Mouse (Mus musculus) limb, embryonic 13.5 days (tissue): ENCODE results near the gene Olfr417. TPM values are rescaled to one million over a fixed set of nuclear protein-coding genes. Genes with fewer than 3 reads are reported as not detected.
"Not testable (repeated sequence)": the region's sequence is repeated elsewhere in the genome, so short reads cannot be mapped to it uniquely, and the experiment has no call there.

ENCODE experiments used
- ATAC-seq: fragments of 200-750 bp; cut with Nextera tagmentation; 2 replicates; pipeline ENCODE4 v1.8.0; 2017; ENCODE audit warnings: low read depth, moderate number of reproducible peaks, moderate TSS enrichment; ENCODE audit not compliant: low FRiP score
- H3K27ac ChIP-seq: fragments of 300-500 bp; sonication (generic); 2 replicates; pipeline ENCODE4 v1.5.1; 2015; ENCODE audit warnings: inconsistent platforms, mild to moderate bottlenecking, moderate library complexity
- H3K27me3 ChIP-seq: fragments of 300-500 bp; sonication (generic); 2 replicates; pipeline ENCODE4 v1.6.1; 2015; ENCODE audit warnings: mild to moderate bottlenecking, inconsistent platforms
- H3K36me3 ChIP-seq: fragments of 300-500 bp; sonication (generic); 2 replicates; pipeline ENCODE4 v1.6.1; 2015; ENCODE audit warnings: inconsistent platforms, mild to moderate bottlenecking, moderate library complexity
- H3K4me1 ChIP-seq: fragments of 300-500 bp; sonication (generic); 2 replicates; pipeline ENCODE4 v1.6.1; 2015; ENCODE audit warnings: inconsistent platforms
- H3K4me2 ChIP-seq: fragments of 300-500 bp; sonication (generic); replicated peaks from 2 replicates; pipeline ENCODE4 v1.6.1; 2015; ENCODE audit warnings: inconsistent platforms, mild to moderate bottlenecking, moderate library complexity
- H3K4me3 ChIP-seq: fragments of 300-500 bp; sonication (generic); 2 replicates; pipeline ENCODE4 v1.5.1; 2015; ENCODE audit warnings: moderate library complexity, mild to moderate bottlenecking, inconsistent platforms
- H3K9ac ChIP-seq: fragments of 300-500 bp; sonication (generic); 2 replicates; pipeline ENCODE4 v1.6.1; 2015; ENCODE audit warnings: mild to moderate bottlenecking, inconsistent platforms
- H3K9me3 ChIP-seq: fragments of 300-500 bp; sonication (generic); 2 replicates; pipeline ENCODE4 v1.6.1; 2016; ENCODE audit warnings: inconsistent platforms
- WGBS: fragments of 180-500 bp; shearing (Covaris S2); methylation state at CpG from one replicate; pipeline ENCODE4 v1.1.7; 2015; 5-methylcytosine and 5-hydroxymethylcytosine counted together
- polyA plus RNA-seq: library from polyadenylated mRNA; unstranded; fragments of >200 nt; fragmentation: Nextera tagmentation; extraction: Ambion mirVana; gene quantifications from 2 replicates; pipeline ENCODE4 v1.2.1, GENCODE M21; 2015

The Olfr417 gene
- polyA plus RNA-seq: not detected in 2 replicates

DNA sequence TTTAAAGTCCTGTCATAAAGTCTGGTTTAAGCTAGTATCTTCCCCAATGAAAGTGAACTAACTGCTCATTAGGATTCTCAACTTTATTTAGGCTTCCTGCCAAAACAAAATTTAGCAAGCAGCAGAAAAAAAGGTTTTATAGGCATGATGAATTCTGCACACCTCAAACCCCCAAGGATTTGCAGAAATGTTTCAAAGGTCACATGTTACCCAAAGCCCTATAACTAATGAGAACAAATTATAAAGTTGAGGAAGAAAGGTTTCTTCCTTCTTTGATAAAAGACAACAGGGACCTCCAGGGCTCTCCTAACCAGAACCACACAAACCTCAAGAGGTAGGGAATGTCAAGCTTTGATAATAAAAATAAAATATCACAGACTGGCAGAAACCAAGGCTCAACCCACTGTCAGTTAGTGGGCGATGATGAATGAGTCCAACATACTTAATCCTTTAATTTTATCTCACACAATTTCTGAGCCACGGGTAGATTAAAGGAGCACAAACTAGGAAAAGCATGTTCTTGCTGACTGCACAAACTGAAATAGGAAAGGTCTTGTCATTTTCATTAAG lies at the start of gene Olfr417:
Gene Olfr417, plus strand, starts transcription at position 241 of the 570 bp plus-strand sequence.
- Histone ChIP-seq H3K27me3 (no peaks in the 10 kb centered on the region), H3K27ac (no peak within 1 kb of the TSS), H3K4me1 (no peaks in the 10 kb centered on the region), H3K4me2 (no peak within 1 kb of the TSS), H3K36me3 (no peaks in the 10 kb centered on the region), H3K9ac (no peak within 1 kb of the TSS), H3K9me3 (no peaks in the 10 kb centered on the region), H3K4me3 (no peak within 1 kb of the TSS)
- WGBS: 63% methylated on average over 2 of the region's 2 CpGs
- no peak for ATAC-seq

DNA sequence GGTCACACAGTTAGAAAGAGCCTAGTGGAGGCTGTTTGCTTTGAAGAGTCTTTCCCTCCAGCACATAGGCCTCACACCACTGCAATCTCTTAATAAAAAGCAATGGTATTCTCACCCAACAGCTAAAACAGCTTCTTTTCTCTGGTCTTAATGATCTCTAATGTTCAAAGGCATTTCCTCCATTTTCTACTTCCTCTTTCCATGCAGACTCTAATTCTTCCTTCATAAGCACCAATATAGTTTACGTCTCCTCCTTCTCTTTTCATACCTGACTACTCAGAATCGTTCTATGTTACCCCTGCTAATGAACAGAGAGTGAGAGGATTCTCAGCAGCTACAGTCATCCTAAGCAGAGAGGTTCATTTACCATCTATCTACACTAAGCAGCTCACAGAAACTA lies 47.6 kb upstream of the Olfr417 start:
- ATAC-seq: no peak
- no peak overlapping the region for H3K27ac ChIP-seq
- H3K4me1 ChIP-seq: no peaks in the 10 kb centered on the region
- H3K4me2 ChIP-seq: no peak overlapping the region
- no peak overlapping the region for H3K4me3 ChIP-seq
- no peak overlapping the region for H3K9ac ChIP-seq
- no peaks in the 10 kb centered on the region for H3K36me3 ChIP-seq
- no peaks in the 10 kb centered on the region for H3K9me3 ChIP-seq
- H3K27me3 ChIP-seq: no peaks in the 10 kb centered on the region
- WGBS: 74% methylated on average over 2 of the region's 2 CpGs

GRCm38 (mm10) chr1:174330218-174330617 lies 34.7 kb upstream of the Olfr417 start, which contains the start of gene Mptx1:
Mptx1 (plus strand) TSS chr1:174330518.
- no peak for ATAC-seq
- H3K27ac ChIP-seq: no peak within 1 kb of the TSS
- no peaks in the 10 kb centered on the region for H3K9me3 ChIP-seq
- H3K4me3 ChIP-seq: no peak within 1 kb of the TSS
- H3K27me3 ChIP-seq: no peaks in the 10 kb centered on the region
- no peak within 1 kb of the TSS for H3K9ac ChIP-seq
- no peak within 1 kb of the TSS for H3K4me2 ChIP-seq
- H3K4me1 ChIP-seq: no peaks in the 10 kb centered on the region
- H3K36me3 ChIP-seq: no peaks in the 10 kb centered on the region

- H3K4me3 ChIP-seq, ATAC-seq, H3K36me3 ChIP-seq, H3K9me3 ChIP-seq, H3K27me3 ChIP-seq, H3K9ac ChIP-seq, H3K4me2 ChIP-seq, H3K4me1 ChIP-seq, H3K27ac ChIP-seq: not testable (repeated sequence)
- WGBS: 78% methylated on average over 1 of the region's 1 CpGs
Measured at GRCm38 (mm10) chr1:174353636-174354035, 11.3 kb upstream of the Olfr417 start.

DNA sequence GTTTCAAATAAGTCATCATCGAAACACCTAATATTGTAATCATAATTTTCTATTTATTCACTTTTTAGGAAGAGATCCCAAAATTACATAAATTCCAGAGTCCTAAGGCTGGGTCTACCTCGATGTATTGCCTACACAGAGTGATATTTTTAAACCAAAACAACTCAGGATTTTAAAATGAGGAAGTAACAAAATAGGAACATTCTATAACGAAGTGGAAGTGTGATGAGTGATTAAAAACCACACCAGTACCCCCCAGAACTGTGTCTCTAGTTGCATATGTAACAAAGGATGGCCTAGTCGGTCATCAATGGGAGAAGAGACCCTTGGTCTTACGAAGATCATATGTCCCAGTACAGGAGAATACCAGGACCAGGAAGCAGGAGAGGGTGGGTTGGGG lies 10.3 kb upstream of the Olfr417 start:
- no peak overlapping the region for H3K4me3 ChIP-seq
- no peak overlapping the region for H3K9ac ChIP-seq
- H3K27ac ChIP-seq: no peak overlapping the region
- no peaks in the 10 kb centered on the region for H3K9me3 ChIP-seq
- no peaks in the 10 kb centered on the region for H3K27me3 ChIP-seq
- 72% methylated on average over 5 of the region's 5 CpGs for WGBS
- no peaks in the 10 kb centered on the region for H3K4me1 ChIP-seq
- no peaks in the 10 kb centered on the region for H3K36me3 ChIP-seq
- no peak for ATAC-seq
- no peak overlapping the region for H3K4me2 ChIP-seq

- H3K27ac ChIP-seq: no peak overlapping the region
- no peaks in the 10 kb centered on the region for H3K4me1 ChIP-seq
- WGBS: 83% methylated on average over 3 of the region's 3 CpGs
- H3K9ac ChIP-seq: no peak overlapping the region
- no peaks in the 10 kb centered on the region for H3K27me3 ChIP-seq
- no peak overlapping the region for H3K4me3 ChIP-seq
- H3K36me3 ChIP-seq: no peaks in the 10 kb centered on the region
- H3K9me3 ChIP-seq: no peaks in the 10 kb centered on the region
- ATAC-seq: no peak
- no peak overlapping the region for H3K4me2 ChIP-seq
Measured at GRCm38 (mm10) chr1:174373799-174374198, 8.9 kb downstream of the Olfr417 start.

DNA sequence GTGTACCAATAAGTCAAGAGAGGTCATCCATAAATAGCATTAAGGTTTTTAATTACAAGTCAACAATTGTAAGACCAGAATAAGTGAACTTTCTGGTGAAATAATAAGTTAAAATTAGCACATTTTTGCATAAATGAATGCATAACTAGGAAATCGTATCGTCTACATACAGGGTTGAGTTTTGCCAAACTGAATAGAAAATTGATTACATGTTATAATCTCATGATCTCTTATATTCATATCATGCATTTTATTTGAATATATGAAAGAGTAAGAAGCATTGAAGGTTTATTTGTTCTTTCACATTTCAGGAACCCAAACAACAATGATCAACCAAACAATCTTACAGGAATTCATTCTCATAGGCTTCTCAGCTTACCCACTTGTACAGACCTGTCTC lies 25.8 kb downstream of the Olfr417 start, which contains the start of gene Olfr248:
Gene Olfr248, plus strand, starts transcription at position 301 of the 400 bp plus-strand sequence.
- Histone ChIP-seq H3K9me3 (no peaks in the 10 kb centered on the region), H3K36me3 (no peaks in the 10 kb centered on the region), H3K27me3 (no peaks in the 10 kb centered on the region), H3K27ac (no peak within 1 kb of the TSS), H3K4me2 (no peak within 1 kb of the TSS), H3K4me1 (no peaks in the 10 kb centered on the region), H3K9ac (no peak within 1 kb of the TSS), H3K4me3 (no peak within 1 kb of the TSS)
- WGBS: 92% methylated on average over 2 of the region's 2 CpGs
- ATAC-seq: no peak

- ATAC-seq: no peak
- H3K4me2 ChIP-seq: no peak overlapping the region
Measured at GRCm38 (mm10) chr1:174422959-174423358, 58.0 kb downstream of the Olfr417 start.

GRCm38 (mm10) chr1:174423764-174424163 lies 58.8 kb downstream of the Olfr417 start, which contains the start of gene Olfr414:
Olfr414 (plus strand) TSS chr1:174424064.
- 55% methylated on average over 1 of the region's 1 CpGs for WGBS
- Histone ChIP-seq H3K27me3 (no peaks in the 10 kb centered on the region), H3K27ac (no peak within 1 kb of the TSS), H3K4me3 (no peak within 1 kb of the TSS), H3K9ac (no peak within 1 kb of the TSS), H3K4me2 (no peak within 1 kb of the TSS), H3K36me3 (no peaks in the 10 kb centered on the region), H3K4me1 (no peaks in the 10 kb centered on the region), H3K9me3 (no peaks in the 10 kb centered on the region)
- no peak for ATAC-seq

More at GRCm38 (mm10) chr1:174422959-174423358, 58.0 kb downstream of the Olfr417 start:
- WGBS: 89% methylated on average over 4 of the region's 4 CpGs
- Histone ChIP-seq H3K4me1 (no peaks in the 10 kb centered on the region), H3K36me3 (no peaks in the 10 kb centered on the region), H3K9me3 (no peaks in the 10 kb centered on the region), H3K27me3 (no peaks in the 10 kb centered on the region), H3K27ac (no peak overlapping the region), H3K4me3 (no peak overlapping the region), H3K9ac (no peak overlapping the region)

Other genes starting within 250 kb of the Olfr417 start
- gene Olfr231, start 244.0 kb upstream of the Olfr417 start, polyA plus RNA-seq: not detected in 2 replicates
- not detected in 2 replicates for gene Olfr424, start 233.6 kb upstream of the Olfr417 start, polyA plus RNA-seq
- not detected in 2 replicates for gene Olfr420, start 209.5 kb upstream of the Olfr417 start, polyA plus RNA-seq
- 0.27 and 0.59 TPM in 2 replicates for gene Spta1, start 192.3 kb upstream of the Olfr417 start, polyA plus RNA-seq
- gene Olfr419, start 113.1 kb upstream of the Olfr417 start, polyA plus RNA-seq: not detected in 2 replicates
- not detected in 2 replicates for gene Mptx1, start 34.6 kb upstream of the Olfr417 start, polyA plus RNA-seq
- gene Olfr248, start 25.9 kb downstream of the Olfr417 start, polyA plus RNA-seq: not detected in 2 replicates
- not detected in 2 replicates for gene Olfr414, start 58.9 kb downstream of the Olfr417 start, polyA plus RNA-seq
- not detected in 2 replicates for gene Olfr220, start 77.0 kb downstream of the Olfr417 start, polyA plus RNA-seq
- gene Fmn2, start 136.7 kb downstream of the Olfr417 start, polyA plus RNA-seq: 1.2 and 1.5 TPM in 2 replicates